Mouse (Mus musculus) heart, adult 2 months (tissue): Measurements from ENCODE around the gene Alg13.

Experiments used
- CTCF ChIP-seq: fragments of 200-600 bp; IDR thresholded peaks from 2 replicates; pipeline ENCODE4 v1.8.1; 2022; ENCODE audit warnings: antibody characterized with exemption, mild to moderate bottlenecking, moderate library complexity
- EP300 ChIP-seq: fragments of 200-500 bp; IDR thresholded peaks from 2 replicates; pipeline ENCODE4 v1.6.1; 2011; ENCODE audit warnings: low read depth, low read length, control low read depth; ENCODE audit not compliant: insufficient read depth
- POLR2A ChIP-seq: fragments of 200-500 bp; IDR thresholded peaks from 2 replicates; pipeline ENCODE4 v1.6.1; 2011; ENCODE audit warnings: mild to moderate bottlenecking, low read depth, low read length, control low read depth; ENCODE audit not compliant: insufficient read depth

DNA sequence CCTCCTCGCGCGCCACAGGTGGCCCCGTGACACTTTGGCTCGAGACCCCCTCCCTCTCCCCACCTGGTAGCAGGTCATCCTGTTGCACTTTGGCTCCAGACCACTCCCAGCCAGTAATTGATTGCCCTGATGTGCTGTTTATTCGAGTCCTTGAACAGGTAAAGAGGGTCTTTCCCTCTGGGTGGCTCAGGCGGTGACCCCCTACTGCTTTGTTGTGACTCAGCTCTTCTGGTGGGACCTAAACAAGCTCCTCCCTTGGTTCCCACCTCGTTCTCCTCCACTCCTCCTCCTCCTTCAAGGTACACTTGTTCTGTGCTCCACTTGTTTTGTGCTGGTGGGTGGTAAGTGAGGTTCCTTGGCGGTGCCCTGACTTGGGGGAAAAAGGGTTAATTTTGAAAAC, 1.8 kb downstream of the Alg13 start:
- TF ChIP-seq CTCF (no peak), EP300 (no peak), POLR2A (no peak)
